Mouse (Mus musculus) small intestine, adult 2 months (tissue): ENCODE data around the gene Orm3. TPM values are rescaled to one million over a fixed set of nuclear protein-coding genes. Genes with fewer than 3 reads are reported as not detected.

Experiments used
- H3K27ac ChIP-seq: fragments of 200-500 bp; 2 replicates; pipeline ENCODE4 v1.5.1; 2012; ENCODE audit warnings: low read depth, low read length, control low read depth, inconsistent platforms; ENCODE audit not compliant: insufficient read depth
- H3K27me3 ChIP-seq: fragments of 200-500 bp; 2 replicates; pipeline ENCODE4 v1.6.1; 2012; ENCODE audit warnings: mild to moderate bottlenecking, moderate library complexity, low read length, inconsistent platforms; ENCODE audit not compliant: control insufficient read depth, insufficient read depth
- H3K36me3 ChIP-seq: fragments of 200-500 bp; 2 replicates; pipeline ENCODE4 v1.6.1; 2012; ENCODE audit warnings: mild to moderate bottlenecking, low read length, control low read depth, inconsistent platforms; ENCODE audit not compliant: control insufficient read depth, insufficient read depth
- H3K4me1 ChIP-seq: fragments of 200-500 bp; 2 replicates; pipeline ENCODE4 v1.6.1; 2012; ENCODE audit warnings: low read length, inconsistent platforms, mixed read lengths; ENCODE audit not compliant: control insufficient read depth, insufficient read depth, insufficient read length
- H3K4me3 ChIP-seq: fragments of 200-500 bp; 2 replicates; pipeline ENCODE4 v1.5.1; 2012; ENCODE audit warnings: low read depth, mild to moderate bottlenecking, control low read depth, inconsistent platforms, low read length, moderate library complexity
- CTCF ChIP-seq: fragments of 200-500 bp; IDR thresholded peaks from 2 replicates; pipeline ENCODE4 v1.5.1; 2012; ENCODE audit warnings: low read depth, mild to moderate bottlenecking, control low read depth, inconsistent platforms, low read length, moderate library complexity, mixed read lengths; ENCODE audit not compliant: insufficient replicate concordance, insufficient read length; ENCODE audit errors: extremely low read depth
- POLR2A ChIP-seq: fragments of 200-500 bp; IDR thresholded peaks from 2 replicates; pipeline ENCODE4 v1.6.1; 2012; ENCODE audit warnings: low read depth, mild to moderate bottlenecking, control low read depth, inconsistent platforms, low read length, moderate library complexity
- WGBS: fragments of 180-500 bp; shearing (Covaris S2); methylation state at CpG from one replicate; pipeline ENCODE4 v1.1.7; 2018; 5-methylcytosine and 5-hydroxymethylcytosine counted together
- polyA plus RNA-seq: library from polyadenylated mRNA; depleted of rRNA; stranded (reverse); fragments of >200 nt; gene quantifications from 2 replicates; pipeline ENCODE4 v1.2.3, GENCODE M21; 2012

Gene Orm3
- polyA plus RNA-seq, 1 experiment = not detected

GRCm38 (mm10) chr4:63344295-63344694 lies 11.7 kb upstream of the Orm3 start, which contains the start of gene Orm1:
Orm1 (plus strand) TSS chr4:63344560.
- no peak within 1 kb of the TSS for H3K27ac ChIP-seq
- no peaks in the 10 kb centered on the region for H3K27me3 ChIP-seq
- H3K4me3 ChIP-seq = no peak within 1 kb of the TSS
- 64% methylated on average over 8 of the region's 8 CpGs for WGBS
- no peaks in the 10 kb centered on the region for H3K36me3 ChIP-seq
- no peaks in the 10 kb centered on the region for H3K4me1 ChIP-seq
- TF ChIP-seq POLR2A (no peak), CTCF (no peak)

- H3K36me3 ChIP-seq = no peaks in the 10 kb centered on the region
- H3K27me3 ChIP-seq = no peaks in the 10 kb centered on the region
- H3K27ac ChIP-seq = no peak overlapping the region
- H3K4me1 ChIP-seq = no peaks in the 10 kb centered on the region
- TF ChIP-seq CTCF (no peak), POLR2A (no peak)
- H3K4me3 ChIP-seq = no peak overlapping the region
These were observed 10.7 kb upstream of the Orm3 start for GRCm38 (mm10) chr4:63345261-63345660.

- no peaks in the 10 kb centered on the region for H3K27me3 ChIP-seq
- 76% methylated on average over 4 of the region's 4 CpGs for WGBS
- no peaks in the 10 kb centered on the region for H3K36me3 ChIP-seq
- H3K27ac ChIP-seq = no peak overlapping the region
- no peak overlapping the region for H3K4me3 ChIP-seq
- no peak for TF ChIP-seq CTCF
- no peak for TF ChIP-seq POLR2A
- no peaks in the 10 kb centered on the region for H3K4me1 ChIP-seq
These were observed 9.3 kb upstream of the Orm3 start for GRCm38 (mm10) chr4:63346659-63347058.

- 66% methylated on average over 6 of the region's 6 CpGs for WGBS
- Histone ChIP-seq H3K4me1 (no peaks in the 10 kb centered on the region), H3K36me3 (no peaks in the 10 kb centered on the region), H3K27me3 (no peaks in the 10 kb centered on the region), H3K4me3 (no peak overlapping the region), H3K27ac (no peak overlapping the region)
- TF ChIP-seq CTCF = no peak
These were observed 7.4 kb upstream of the Orm3 start for GRCm38 (mm10) chr4:63348524-63348923.

- 70% methylated on average over 2 of the region's 2 CpGs for WGBS
- H3K27me3 ChIP-seq = no peaks in the 10 kb centered on the region
- no peaks in the 10 kb centered on the region for H3K36me3 ChIP-seq
- TF ChIP-seq POLR2A (no peak), CTCF (no peak)
- H3K4me1 ChIP-seq = no peaks in the 10 kb centered on the region
- H3K27ac ChIP-seq = no peak overlapping the region
- H3K4me3 ChIP-seq = no peak overlapping the region
These were observed 1.1 kb downstream of the Orm3 start for GRCm38 (mm10) chr4:63356981-63357570.

- WGBS = 77% methylated on average over 6 of the region's 6 CpGs
These were observed 3.9 kb downstream of the Orm3 start for GRCm38 (mm10) chr4:63359861-63360260.

GRCm38 (mm10) chr4:63362150-63362549 lies 6.2 kb downstream of the Orm3 start, which contains the start of gene Orm2:
Orm2 (plus strand) TSS chr4:63362449.
- no peak for TF ChIP-seq CTCF
- no peak for TF ChIP-seq POLR2A
- 72% methylated on average over 5 of the region's 5 CpGs for WGBS

More at GRCm38 (mm10) chr4:63359861-63360260, 3.9 kb downstream of the Orm3 start:
- no peak overlapping the region for H3K27ac ChIP-seq
- no peaks in the 10 kb centered on the region for H3K27me3 ChIP-seq
- H3K36me3 ChIP-seq = no peaks in the 10 kb centered on the region
- no peak overlapping the region for H3K4me3 ChIP-seq
- H3K4me1 ChIP-seq = no peaks in the 10 kb centered on the region
- TF ChIP-seq CTCF (no peak), POLR2A (no peak)

More at GRCm38 (mm10) chr4:63362150-63362549, 6.2 kb downstream of the Orm3 start, which contains the start of gene Orm2:
- no peak within 1 kb of the TSS for H3K4me3 ChIP-seq
- no peaks in the 10 kb centered on the region for H3K4me1 ChIP-seq
- H3K27me3 ChIP-seq = no peaks in the 10 kb centered on the region
- H3K27ac ChIP-seq = no peak within 1 kb of the TSS
- peaks cover under 1% of the 10 kb centered on the region; the same call in 1 of the 2 replicates for H3K36me3 ChIP-seq
